In the genomic region with DNA sequence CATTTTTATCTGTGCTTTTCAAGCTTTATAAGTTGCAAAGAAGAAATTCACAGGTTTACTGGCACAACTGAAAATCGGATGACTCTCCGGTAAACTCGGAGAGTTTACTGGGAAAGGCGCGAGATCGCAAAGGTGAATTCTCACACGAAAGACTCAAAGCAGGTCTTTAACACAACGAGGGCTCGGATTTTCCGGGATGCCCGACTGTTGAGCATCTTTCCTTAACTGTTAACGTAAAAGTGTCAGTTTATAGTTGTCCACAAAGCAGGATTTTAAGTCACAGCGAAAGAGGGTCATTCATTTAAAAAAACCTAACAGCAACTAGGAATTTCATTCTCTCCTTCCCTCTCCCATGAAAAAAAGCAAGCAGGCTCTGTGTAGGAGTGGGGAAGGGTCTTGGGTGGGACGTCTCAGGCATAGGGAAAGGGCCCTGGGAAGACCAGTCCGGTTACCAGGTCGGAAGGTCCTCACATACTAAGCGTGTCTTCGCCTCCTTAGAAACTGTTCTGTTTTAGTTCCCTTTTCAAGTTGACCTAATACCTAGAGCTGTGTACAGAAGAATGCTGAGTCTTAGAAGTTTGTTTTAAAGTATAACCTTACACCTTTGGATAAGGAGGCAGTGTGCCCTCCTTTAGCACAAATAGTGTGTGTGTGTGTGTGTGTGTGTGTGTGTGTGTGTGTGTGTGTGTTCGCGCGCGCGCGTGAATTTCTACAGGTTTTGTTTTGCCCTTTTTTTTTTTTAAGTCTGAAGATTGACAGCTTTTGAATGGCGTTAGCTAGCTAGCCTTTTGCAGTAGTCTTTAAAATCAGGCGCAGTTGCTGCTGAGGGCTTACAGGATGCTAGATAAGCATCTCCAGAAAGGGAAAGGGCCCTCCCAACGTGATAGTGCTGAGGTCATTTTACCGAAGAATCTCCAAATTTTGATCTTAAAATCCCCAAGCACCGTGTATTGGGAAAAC, we compare ENCODE assay signal across 12 mouse cellular contexts. TPM values are rescaled to one million over a fixed set of nuclear protein-coding genes. Genes with fewer than 3 reads are reported as not detected.
DNase-seq lines count a peak whose midpoint lies in the region; ATAC-seq and TF ChIP-seq lines count a peak whose summit lies in the region.
"Had no signal": no experiment of that assay in that cellular context is flagged by ENCODE, and none has a peak within 500 bp of the region (broad histone marks: within the 10 kb centered on the region; RNA-seq: fewer than 3 reads in every experiment).

No protein-coding gene starts in this region.

- ATAC-seq in midbrain, embryonic 11.5 days (ENCODE audit: low FRiP score): peak; percentile 23; the same call in 1 of the 2 replicates

- H3K36me3 ChIP-seq in ES-Bruce4 (ENCODE audit: control insufficient read depth, insufficient read depth, low read length, poor library complexity, severe bottlenecking): peaks cover 4% of the 10 kb centered on the region; the same call in 1 of the 2 replicates
- no peaks in the 10 kb centered on the region for H3K36me3 ChIP-seq in hindbrain, embryonic 10.5 days
- H3K36me3 ChIP-seq in midbrain, embryonic 11.5 days (ENCODE audit: control insufficient read depth, insufficient read depth, low read length): no peaks in the 10 kb centered on the region
- H3K36me3 ChIP-seq: embryonic facial prominence, embryonic 15.5 days; stomach, embryonic 15.5 days had no signal

- TF ChIP-seq EP300 in ES-Bruce4 (IDR thresholded peaks at IDR 0.05; ENCODE audit: insufficient read depth, low read depth, low read length): no peak

- H3K9ac ChIP-seq in ES-Bruce4 (ENCODE audit: low read depth, poor library complexity, severe bottlenecking): peak overlapping the region; percentile 74
- H3K9ac ChIP-seq in midbrain, embryonic 11.5 days (ENCODE audit: low read length): peak overlapping the region; percentile 81
- H3K9ac ChIP-seq: embryonic facial prominence, embryonic 15.5 days; lung, embryonic 14.5 days; stomach, embryonic 15.5 days had no signal

- peak overlapping the region; percentile 85 for H3K27ac ChIP-seq in ES-Bruce4 (ENCODE audit: insufficient read depth, low read length)
- peak overlapping the region; percentile 92 for H3K27ac ChIP-seq in hindbrain, embryonic 10.5 days
- H3K27ac ChIP-seq in midbrain, embryonic 11.5 days (ENCODE audit: low read depth, low read length): peak overlapping the region; percentile 86
- H3K27ac ChIP-seq in gastrocnemius, adult 2 months: no peak overlapping the region
- H3K27ac ChIP-seq: embryonic facial prominence, embryonic 15.5 days; heart, adult 2 months; stomach, embryonic 15.5 days had no signal

- H3K27me3 ChIP-seq in ES-Bruce4 (ENCODE audit: control insufficient read depth, insufficient read depth, low read length, poor library complexity, severe bottlenecking): no peaks in the 10 kb centered on the region
- peaks cover 96% of the 10 kb centered on the region for H3K27me3 ChIP-seq in hindbrain, embryonic 10.5 days (ENCODE audit: insufficient read depth, poor library complexity, severe bottlenecking)
- peaks cover 27% of the 10 kb centered on the region for H3K27me3 ChIP-seq in midbrain, embryonic 11.5 days (ENCODE audit: control insufficient read depth, insufficient read depth, low read length)

- peak overlapping the region; percentile 59 for H3K4me2 ChIP-seq in midbrain, embryonic 11.5 days

- peaks cover 2% of the 10 kb centered on the region for H3K4me1 ChIP-seq in ES-Bruce4 (ENCODE audit: control insufficient read depth, insufficient read depth, low read length)
- H3K4me1 ChIP-seq in hindbrain, embryonic 10.5 days (replicated peaks): peaks cover 45% of the 10 kb centered on the region
- peaks cover 8% of the 10 kb centered on the region; the same call in 1 of the 2 replicates for H3K4me1 ChIP-seq in midbrain, embryonic 11.5 days (ENCODE audit: control insufficient read depth, insufficient read depth, low read length)

- no peak for TF ChIP-seq CTCF in ES-Bruce4 (IDR thresholded peaks at IDR 0.05; ENCODE audit: low read depth, low read length)
- no peak for TF ChIP-seq CTCF in gastrocnemius, adult 2 months (IDR thresholded peaks at IDR 0.05)

- peak overlapping the region; percentile 61 for H3K4me3 ChIP-seq in ES-Bruce4 (ENCODE audit: low read depth, low read length)
- peak overlapping the region; percentile 62 for H3K4me3 ChIP-seq in hindbrain, embryonic 10.5 days
- H3K4me3 ChIP-seq in midbrain, embryonic 11.5 days (ENCODE audit: low read depth, low read length): peak overlapping the region; percentile 45
- H3K4me3 ChIP-seq in gastrocnemius, adult 2 months: no peak overlapping the region
- H3K4me3 ChIP-seq: heart, adult 2 months had no signal

- TF ChIP-seq POLR2A in ES-Bruce4 (IDR thresholded peaks at IDR 0.05; ENCODE audit: insufficient read depth, low read length): no peak

- H3K9me3 ChIP-seq in ES-Bruce4 (replicated peaks; ENCODE audit: control insufficient read depth, insufficient read depth, low read length, poor library complexity, severe bottlenecking): no peaks in the 10 kb centered on the region
- H3K9me3 ChIP-seq in hindbrain, embryonic 10.5 days: no peaks in the 10 kb centered on the region
- H3K9me3 ChIP-seq in midbrain, embryonic 11.5 days (ENCODE audit: control insufficient read depth, low read length): no peaks in the 10 kb centered on the region
- H3K9me3 ChIP-seq: embryonic facial prominence, embryonic 15.5 days; stomach, embryonic 15.5 days had no signal

- DNase-seq in CD4-positive helper T cell, adult 2 months (ENCODE audit: low read depth, low spot score): peak; percentile 5
- DNase-seq in hindbrain, embryonic 10.5 days (ENCODE audit: low spot score): peak; percentile 35
- peak; percentile 96 for DNase-seq in midbrain, embryonic 11.5 days (ENCODE audit: low spot score, missing footprints)
- no peak for DNase-seq in gastrocnemius, postnatal 4 days (ENCODE audit: low spot score in 2 of 2)
- DNase-seq in kidney, adult 18-20 months: no peak
- no peak for DNase-seq in gastrocnemius, adult 2 months
- DNase-seq in heart, adult 18-20 months: no peak
- DNase-seq: heart, adult 2 months had no signal

- WGBS in hindbrain, embryonic 10.5 days: 2% methylated on average over 29 of the region's 29 CpGs
- WGBS in midbrain, embryonic 11.5 days: 1% methylated on average over 29 of the region's 29 CpGs

- intact Hi-C loops in gastrocnemius, adult 2 months (cut with DNase I): no loop called here

RNA-seq across cellular contexts. Expression of a gene that starts 34.7 kb away (rescaled TPM):
- 48.1 and 51.8 TPM in 2 replicates for polyA plus RNA-seq in ES-Bruce4 (2011; ENCODE audit: insufficient read depth, insufficient read length, low read depth, missing spikeins)
- 46.7 and 69.8 TPM in 2 replicates for polyA plus RNA-seq in hindbrain, embryonic 10.5 days (2016; fragmentation: Nextera tagmentation; extraction: Ambion mirVana)
- 130 and 131 TPM in 2 replicates for polyA plus RNA-seq in midbrain, embryonic 11.5 days (2014; fragmentation: Nextera tagmentation; extraction: Ambion mirVana)
- total RNA-seq in gastrocnemius, postnatal 4 days (2021): not detected
- not detected for total RNA-seq in gastrocnemius, adult 2 months (2021)
- total RNA-seq in heart, adult 18-20 months (2021): not detected
- total RNA-seq: heart, adult 2 months had no signal
- polyA plus RNA-seq: heart, adult 2 months had no signal

RNA-seq across cellular contexts. Expression of a gene that starts 45.4 kb away (rescaled TPM):
- 1.4 and 1.6 TPM in 2 replicates for polyA plus RNA-seq in ES-Bruce4 (2011; ENCODE audit: insufficient read depth, insufficient read length, low read depth, missing spikeins)
- polyA plus RNA-seq in hindbrain, embryonic 10.5 days (2016; fragmentation: Nextera tagmentation; extraction: Ambion mirVana): 0.50 and 0.88 TPM in 2 replicates
- polyA plus RNA-seq in midbrain, embryonic 11.5 days (2014; fragmentation: Nextera tagmentation; extraction: Ambion mirVana): 2.4 and 2.9 TPM in 2 replicates
- under 1 TPM in 1 of 2 experiments, not detected in 1; 0.18 TPM for total RNA-seq in gastrocnemius, postnatal 4 days (2021)
- total RNA-seq in gastrocnemius, adult 2 months (2021): under 1 TPM; 0.36 to 0.54 TPM
- total RNA-seq in heart, adult 18-20 months (2021): under 1 TPM in 1 of 2 experiments, not detected in 1; 0.08 TPM
- polyA plus RNA-seq: embryonic facial prominence, embryonic 15.5 days; heart, adult 2 months; lung, embryonic 14.5 days; stomach, embryonic 15.5 days had no signal

Comparison
In these comparisons a context has a peak if more than half of its experiments do, and no peak if none do; other contexts are left out.
1. DNase-seq: peak in CD4-positive helper T cell, adult 2 months (single experiment), hindbrain, embryonic 10.5 days (single experiment) and midbrain, embryonic 11.5 days (single experiment); none in gastrocnemius, postnatal 4 days (0 of 2), kidney, adult 18-20 months (single experiment), gastrocnemius, adult 2 months (single experiment) and heart, adult 18-20 months (0 of 2).